Mouse (Mus musculus): Measurements from ENCODE around the gene Asb4. TPM values are rescaled to one million over a fixed set of nuclear protein-coding genes. Genes with fewer than 3 reads are reported as not detected.
A peak's percentile ranks its signal among the peaks of the same experiment; 100 is the strongest.

Asb4 gene
- polyA plus RNA-seq, 1 experiment from 2014 or later = 4.5 TPM

DNA sequence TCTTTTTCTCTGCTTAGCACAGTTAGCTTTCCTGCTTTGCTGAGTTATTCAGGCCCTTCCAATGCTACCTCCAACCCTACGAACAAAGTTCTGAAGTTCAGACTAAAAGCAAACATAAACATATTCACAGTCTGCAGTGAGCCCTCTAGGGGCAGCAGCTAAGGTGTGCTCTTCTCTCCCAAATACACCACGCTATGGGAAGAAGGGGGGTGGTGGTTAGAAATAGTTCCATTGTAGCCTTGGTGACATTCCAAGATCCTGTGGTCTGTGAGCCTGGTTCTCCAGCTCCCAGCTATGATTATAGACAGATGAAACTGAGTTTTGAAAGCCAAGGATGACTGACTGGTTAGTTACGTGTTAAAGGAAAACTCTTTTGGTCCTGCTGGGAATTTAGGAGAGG, 13.6 kb downstream of the Asb4 start:
- 0 out of 2 replicates have a peak overlapping the region, but pooled peaks have one; percentile 26 for H3K27ac ChIP-seq (replicated peaks)
- H3K4me3 ChIP-seq (replicated peaks) = no peak overlapping the region
- H3K36me3 ChIP-seq (replicated peaks) = no peaks in the 10 kb centered on the region
- ATAC-seq (ENCODE audit: insufficient read depth) = peak; percentile 55; the same call in 1 of the 2 replicates
- no peaks in the 10 kb centered on the region; the same call in 1 of the 2 replicates for H3K27me3 ChIP-seq
- H3K4me2 ChIP-seq = no peak overlapping the region
- peaks cover 13% of the 10 kb centered on the region; the same call in 1 of the 2 replicates for H3K4me1 ChIP-seq (replicated peaks)
- WGBS (ENCODE audit: insufficient replicate concordance) = 45% methylated on average over 3 of the region's 3 CpGs
- H3K9ac ChIP-seq = no peak overlapping the region
- H3K9me3 ChIP-seq (replicated peaks) = no peaks in the 10 kb centered on the region

DNA sequence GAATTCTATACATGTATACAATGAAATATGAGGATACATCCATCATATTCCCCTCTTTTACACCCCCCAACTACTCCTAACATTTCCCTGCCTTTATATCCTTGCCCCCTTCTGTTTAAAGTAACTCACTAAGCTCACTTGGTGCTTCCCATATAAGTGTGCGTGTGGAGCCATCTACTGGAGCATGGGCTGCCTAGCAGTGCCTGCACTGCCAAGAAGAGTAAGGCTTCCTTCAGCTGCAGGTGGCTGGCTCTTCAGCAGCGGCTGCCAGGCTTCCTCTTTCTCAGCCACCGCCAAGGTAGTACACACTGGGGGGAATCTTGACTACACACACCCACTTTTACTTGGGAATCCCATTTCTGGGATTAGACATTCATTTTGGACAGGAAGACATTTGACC, 18.2 kb downstream of the Asb4 start:
- H3K4me2 ChIP-seq = no peak overlapping the region
- WGBS (ENCODE audit: insufficient replicate concordance) = 0% methylated on average over 3 of the region's 3 CpGs
- 0 out of 2 replicates have a peak, but pooled peaks cover 6% of the 10 kb centered on the region for H3K4me1 ChIP-seq (replicated peaks)
- 0 out of 2 replicates have a peak, but pooled peaks cover 2% of the 10 kb centered on the region for H3K27me3 ChIP-seq
- no peaks in the 10 kb centered on the region for H3K36me3 ChIP-seq (replicated peaks)
- H3K27ac ChIP-seq (replicated peaks) = no peak overlapping the region
- no peak for ATAC-seq (ENCODE audit: insufficient read depth)
- H3K9me3 ChIP-seq (replicated peaks) = no peaks in the 10 kb centered on the region
- H3K4me3 ChIP-seq (replicated peaks) = no peak overlapping the region
- no peak overlapping the region for H3K9ac ChIP-seq

DNA sequence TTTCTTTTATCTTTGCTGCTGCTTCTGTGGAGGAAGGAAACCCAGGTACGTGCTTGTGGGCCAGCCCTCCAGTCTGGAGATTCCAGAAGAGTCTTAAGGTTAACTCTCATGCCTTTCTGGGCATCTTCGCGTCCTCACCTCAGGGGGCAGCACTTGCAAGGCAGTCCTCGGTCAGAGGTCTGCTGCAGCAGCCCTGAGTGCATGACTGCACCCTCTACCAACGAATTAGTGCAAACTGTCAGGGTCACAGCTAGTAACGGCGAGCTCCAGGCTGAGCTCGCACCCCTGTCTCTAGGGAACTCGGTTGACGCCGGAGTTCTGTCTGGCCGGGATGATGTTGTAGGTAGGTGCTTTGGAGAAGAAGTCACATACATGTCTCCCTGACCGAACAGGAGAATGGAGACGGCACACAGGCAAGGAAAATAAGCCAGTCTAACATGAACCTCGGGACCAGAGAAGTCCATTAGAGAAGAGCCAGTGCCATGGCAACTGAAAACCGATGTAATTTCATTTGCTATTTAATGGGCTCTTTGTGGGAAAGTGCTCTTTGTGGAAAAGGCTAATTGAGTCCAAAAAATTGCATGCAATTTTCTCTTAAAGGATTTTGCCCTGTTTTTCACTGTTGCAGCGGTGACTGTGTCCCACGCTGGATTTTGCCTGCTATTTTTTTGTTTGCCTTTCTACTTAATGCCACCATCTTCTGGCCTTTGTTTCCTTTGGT, 20.1 kb downstream of the Asb4 start:
- no peak for ATAC-seq (ENCODE audit: insufficient read depth)
- Histone ChIP-seq H3K9ac (no peak overlapping the region), H3K9me3 (replicated peaks) (no peaks in the 10 kb centered on the region), H3K36me3 (replicated peaks) (no peaks in the 10 kb centered on the region), H3K27me3 (0 out of 2 replicates have a peak, but pooled peaks cover 2% of the 10 kb centered on the region), H3K4me3 (replicated peaks) (no peak overlapping the region), H3K4me2 (no peak overlapping the region), H3K4me1 (replicated peaks) (no peaks in the 10 kb centered on the region), H3K27ac (replicated peaks) (no peak overlapping the region)
- WGBS (ENCODE audit: insufficient replicate concordance) = 34% methylated on average over 18 of the region's 18 CpGs

DNA sequence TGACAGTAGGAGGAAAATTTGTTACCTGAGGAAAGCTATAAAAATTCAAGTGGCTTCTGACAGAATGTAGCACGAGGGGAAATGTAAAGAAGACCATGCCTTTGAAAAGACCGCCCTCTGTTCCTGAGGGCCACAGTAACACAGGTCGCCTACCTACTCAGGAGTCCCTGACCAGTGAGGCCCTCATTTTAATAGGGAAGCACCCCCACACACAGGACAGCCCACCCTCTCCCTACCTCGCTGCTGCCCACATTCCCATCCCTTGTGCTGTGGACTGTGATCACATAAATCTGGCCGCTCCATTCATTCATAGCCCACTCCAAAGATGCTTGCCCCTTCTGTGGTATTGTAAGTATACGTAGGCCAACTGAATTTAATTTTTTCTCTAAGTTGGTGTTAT, 20.8 kb downstream of the Asb4 start:
- no peaks in the 10 kb centered on the region for H3K36me3 ChIP-seq (replicated peaks)
- no peak overlapping the region for H3K27ac ChIP-seq (replicated peaks)
- H3K4me1 ChIP-seq (replicated peaks) = no peaks in the 10 kb centered on the region
- WGBS (ENCODE audit: insufficient replicate concordance) = 56% methylated on average over 6 of the region's 6 CpGs
- no peak overlapping the region for H3K4me3 ChIP-seq (replicated peaks)
- H3K9ac ChIP-seq = no peak overlapping the region
- H3K27me3 ChIP-seq = 0 out of 2 replicates have a peak, but pooled peaks cover 2% of the 10 kb centered on the region
- no peak for ATAC-seq (ENCODE audit: insufficient read depth)
- no peaks in the 10 kb centered on the region for H3K9me3 ChIP-seq (replicated peaks)
- H3K4me2 ChIP-seq = no peak overlapping the region

DNA sequence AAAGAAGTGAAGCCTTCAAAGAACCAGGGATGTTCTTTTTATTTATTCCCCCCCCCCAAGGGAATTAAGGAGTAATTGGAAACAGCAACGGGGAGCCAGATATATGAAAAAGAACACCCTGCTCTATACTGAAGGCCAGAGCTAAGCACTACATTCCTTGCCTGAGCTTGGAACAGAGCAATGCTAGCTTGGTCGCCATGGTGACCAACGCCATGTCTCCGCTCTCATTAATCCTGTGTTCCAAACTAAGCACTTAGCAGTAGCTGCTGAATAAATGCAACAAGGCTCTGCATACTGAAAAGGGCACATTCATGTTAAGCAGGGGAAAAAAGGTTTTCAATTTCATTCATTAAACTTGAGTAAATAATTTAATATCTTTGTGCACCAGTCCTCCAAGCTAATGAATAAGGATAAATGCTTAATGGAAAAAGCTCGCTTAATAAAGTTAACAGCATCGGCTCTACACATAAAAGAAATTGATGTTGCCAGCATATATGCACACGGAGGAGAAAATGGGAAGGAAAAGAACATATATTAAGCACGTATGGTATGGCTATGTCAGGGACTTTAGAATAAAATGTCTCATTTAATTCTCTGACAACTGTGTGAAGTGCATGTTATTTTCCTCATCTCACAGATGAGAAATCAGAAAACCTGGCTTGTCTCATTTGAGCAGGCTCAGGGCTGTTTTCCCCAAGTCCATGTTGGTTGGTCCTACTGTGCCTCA, 25.4 kb downstream of the Asb4 start:
- Histone ChIP-seq H3K27ac (replicated peaks) (no peak overlapping the region), H3K36me3 (replicated peaks) (no peaks in the 10 kb centered on the region), H3K27me3 (no peaks in the 10 kb centered on the region), H3K4me3 (replicated peaks) (no peak overlapping the region), H3K4me1 (replicated peaks) (no peaks in the 10 kb centered on the region), H3K9ac (no peak overlapping the region), H3K9me3 (replicated peaks) (no peaks in the 10 kb centered on the region), H3K4me2 (no peak overlapping the region)
- no peak for ATAC-seq (ENCODE audit: insufficient read depth)
- WGBS (ENCODE audit: insufficient replicate concordance) = 53% methylated on average over 8 of the region's 8 CpGs

DNA sequence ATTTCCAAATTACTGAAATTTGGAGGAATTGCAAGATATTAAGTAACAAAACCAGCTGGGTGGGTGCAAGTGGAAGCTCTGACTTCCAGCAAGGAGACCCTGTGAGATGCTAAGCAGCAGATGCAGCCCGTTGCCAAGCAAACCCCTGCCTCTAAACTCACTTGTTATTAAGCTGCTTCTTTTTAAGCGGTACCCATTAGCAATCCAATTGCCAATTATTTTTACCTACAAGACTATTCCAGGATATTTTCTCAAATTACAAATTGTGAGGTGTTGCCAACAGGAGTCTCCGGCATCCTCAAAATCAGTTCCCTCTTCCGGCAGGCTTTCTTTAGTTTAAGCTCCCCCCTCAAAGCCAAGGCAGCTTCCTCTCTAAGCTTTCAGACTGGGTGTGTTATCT, 26.5 kb downstream of the Asb4 start:
- no peak for ATAC-seq (ENCODE audit: insufficient read depth)
- Histone ChIP-seq H3K27me3 (no peaks in the 10 kb centered on the region), H3K36me3 (replicated peaks) (no peaks in the 10 kb centered on the region), H3K4me1 (replicated peaks) (no peaks in the 10 kb centered on the region), H3K4me3 (replicated peaks) (no peak overlapping the region), H3K9me3 (replicated peaks) (no peaks in the 10 kb centered on the region), H3K27ac (replicated peaks) (no peak overlapping the region), H3K4me2 (no peak overlapping the region), H3K9ac (no peak overlapping the region)
- 70% methylated on average over 4 of the region's 4 CpGs for WGBS (ENCODE audit: insufficient replicate concordance)

DNA sequence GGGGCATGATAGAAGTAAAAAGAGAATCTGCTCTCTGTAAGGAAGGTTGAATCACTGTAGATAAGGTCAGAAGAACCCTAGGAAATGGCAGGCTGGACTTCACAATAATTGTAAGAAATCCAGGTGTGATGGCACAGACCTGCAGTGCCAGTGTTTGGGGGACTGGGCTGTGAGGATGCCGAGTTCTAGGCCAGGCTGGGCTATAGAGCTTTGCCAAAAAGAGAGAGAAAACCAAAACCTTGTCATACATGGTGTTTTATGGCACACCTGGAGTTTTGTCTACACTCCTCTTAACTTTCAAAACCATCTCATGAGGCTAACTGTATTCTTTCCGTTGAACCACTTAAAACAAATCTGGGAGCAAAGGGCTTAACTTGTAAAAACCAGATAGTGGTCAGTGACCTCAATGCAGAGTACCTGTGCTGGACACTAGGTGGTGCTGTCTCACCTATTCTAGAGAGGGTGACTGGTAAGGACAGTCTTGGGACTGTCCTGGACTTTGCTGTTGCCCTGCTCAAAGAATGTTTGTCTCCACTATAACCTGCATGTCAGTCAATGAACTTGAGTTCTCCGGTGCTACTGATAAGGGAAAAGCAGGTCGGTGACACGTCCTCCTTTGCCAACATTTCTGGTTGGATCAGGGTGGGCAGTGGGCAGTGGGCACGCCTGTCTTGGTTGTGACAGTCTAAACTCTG, 27.7 kb downstream of the Asb4 start:
- WGBS (ENCODE audit: insufficient replicate concordance) = 39% methylated on average over 6 of the region's 6 CpGs
- H3K4me3 ChIP-seq (replicated peaks) = no peak overlapping the region

DNA sequence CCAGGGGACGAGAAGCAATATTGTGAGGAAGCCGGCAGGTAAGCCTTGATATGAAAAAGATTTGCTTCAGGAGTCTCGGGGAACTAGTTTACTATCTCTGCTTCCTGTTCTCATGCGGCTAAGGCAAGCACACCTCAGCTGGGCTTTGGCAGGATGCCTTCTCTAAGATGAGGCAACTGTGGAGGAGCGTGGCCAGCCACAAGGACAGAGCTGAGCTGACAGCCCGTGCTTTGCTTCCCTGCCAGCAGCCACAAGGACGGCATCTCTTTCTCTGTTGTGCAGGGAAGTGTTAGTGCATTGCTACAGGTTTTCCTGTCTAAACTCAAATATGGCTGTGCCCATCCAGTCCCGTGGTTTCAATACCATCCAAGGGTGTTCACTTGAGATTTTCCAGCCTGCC, 30.1 kb downstream of the Asb4 start:
- ATAC-seq (ENCODE audit: insufficient read depth) = no peak
- WGBS (ENCODE audit: insufficient replicate concordance) = 27% methylated on average over 8 of the region's 8 CpGs

More for the DNA sequence above, 27.7 kb downstream of the Asb4 start:
- no peak overlapping the region for H3K4me2 ChIP-seq
- ATAC-seq (ENCODE audit: insufficient read depth) = peak; percentile 56
- no peaks in the 10 kb centered on the region for H3K27me3 ChIP-seq
- H3K36me3 ChIP-seq (replicated peaks) = no peaks in the 10 kb centered on the region
- no peaks in the 10 kb centered on the region for H3K4me1 ChIP-seq (replicated peaks)
- no peak overlapping the region for H3K9ac ChIP-seq
- H3K9me3 ChIP-seq (replicated peaks) = no peaks in the 10 kb centered on the region
- no peak overlapping the region for H3K27ac ChIP-seq (replicated peaks)

DNA sequence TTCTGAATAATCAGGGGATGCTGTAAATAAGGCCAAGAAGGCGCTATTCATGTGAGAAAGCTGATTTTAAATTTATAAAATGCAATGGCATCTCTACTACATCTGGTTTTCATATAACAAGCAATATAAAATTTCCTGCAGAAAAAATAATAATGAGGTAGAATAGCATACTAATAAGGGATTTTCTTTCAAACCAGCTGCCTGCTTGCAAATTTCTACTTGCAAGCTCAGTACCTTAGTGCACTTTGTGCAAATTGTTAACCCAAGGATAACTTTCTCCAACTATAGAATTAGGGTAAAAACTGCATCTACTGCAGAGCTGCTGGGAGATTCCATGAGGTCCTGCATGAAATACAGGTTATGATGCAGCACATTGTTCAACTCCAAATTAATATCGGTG, 38.3 kb downstream of the Asb4 start:
- no peaks in the 10 kb centered on the region for H3K4me1 ChIP-seq (replicated peaks)
- H3K4me3 ChIP-seq (replicated peaks) = no peak overlapping the region
- no peak overlapping the region for H3K27ac ChIP-seq (replicated peaks)
- H3K9me3 ChIP-seq (replicated peaks) = no peaks in the 10 kb centered on the region
- 69% methylated on average over 2 of the region's 2 CpGs for WGBS (ENCODE audit: insufficient replicate concordance)
- no peak for ATAC-seq (ENCODE audit: insufficient read depth)
- H3K36me3 ChIP-seq (replicated peaks) = no peaks in the 10 kb centered on the region
- H3K4me2 ChIP-seq = no peak overlapping the region
- H3K27me3 ChIP-seq = no peaks in the 10 kb centered on the region
- H3K9ac ChIP-seq = no peak overlapping the region

More for the DNA sequence above, 30.1 kb downstream of the Asb4 start:
- H3K27me3 ChIP-seq = no peaks in the 10 kb centered on the region
- no peak overlapping the region for H3K27ac ChIP-seq (replicated peaks)
- H3K36me3 ChIP-seq (replicated peaks) = no peaks in the 10 kb centered on the region
- no peaks in the 10 kb centered on the region for H3K4me1 ChIP-seq (replicated peaks)
- H3K9ac ChIP-seq = no peak overlapping the region
- H3K9me3 ChIP-seq (replicated peaks) = no peaks in the 10 kb centered on the region
- no peak overlapping the region for H3K4me2 ChIP-seq
- no peak overlapping the region for H3K4me3 ChIP-seq (replicated peaks)

DNA sequence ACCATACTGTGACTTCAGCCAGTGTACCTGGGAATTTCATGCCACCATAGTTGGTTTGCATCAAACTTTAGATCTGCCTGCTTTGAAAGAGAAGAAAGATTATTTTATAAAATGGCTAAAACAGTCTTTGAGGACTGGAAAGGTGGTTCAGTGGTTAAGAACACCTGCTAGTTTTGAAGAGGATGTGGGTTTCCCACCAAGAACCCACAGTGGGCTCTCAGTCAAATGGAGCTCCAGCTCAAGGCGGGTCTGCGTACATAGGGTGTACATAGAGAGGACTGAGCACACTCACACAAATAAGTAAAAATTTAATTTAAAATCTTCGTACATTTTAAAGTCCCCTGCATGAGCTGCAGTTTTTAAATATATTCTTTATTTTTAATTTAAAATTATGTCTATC, 39.2 kb downstream of the Asb4 start:
- Histone ChIP-seq H3K4me1 (replicated peaks) (no peaks in the 10 kb centered on the region), H3K27me3 (no peaks in the 10 kb centered on the region), H3K4me3 (replicated peaks) (no peak overlapping the region), H3K27ac (replicated peaks) (no peak overlapping the region), H3K4me2 (no peak overlapping the region), H3K9me3 (replicated peaks) (no peaks in the 10 kb centered on the region), H3K36me3 (replicated peaks) (no peaks in the 10 kb centered on the region), H3K9ac (no peak overlapping the region)
- ATAC-seq (ENCODE audit: insufficient read depth) = no peak
- 65% methylated on average over 3 of the region's 3 CpGs for WGBS (ENCODE audit: insufficient replicate concordance)

DNA sequence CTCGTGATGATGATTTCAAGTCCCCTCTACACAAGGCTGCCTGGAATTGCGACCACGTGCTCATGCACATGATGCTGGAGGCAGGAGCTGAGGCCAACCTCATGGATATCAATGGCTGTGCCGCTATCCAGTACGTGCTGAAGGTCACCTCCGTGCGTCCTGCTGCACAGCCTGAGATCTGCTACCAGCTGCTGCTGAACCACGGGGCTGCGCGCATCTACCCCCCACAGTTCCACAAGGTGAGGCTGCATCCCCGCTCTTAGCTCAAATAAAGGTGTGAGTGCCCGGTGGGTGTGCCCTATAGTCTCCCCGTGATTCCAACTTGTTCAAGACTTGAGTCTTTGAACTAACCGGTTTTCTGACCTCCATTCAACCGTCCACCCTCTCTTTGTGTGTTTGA, 40.4 kb downstream of the Asb4 start:
- H3K9me3 ChIP-seq (replicated peaks) = no peaks in the 10 kb centered on the region
- WGBS (ENCODE audit: insufficient replicate concordance) = 80% methylated on average over 15 of the region's 15 CpGs
- no peak overlapping the region for H3K4me3 ChIP-seq (replicated peaks)
- no peak overlapping the region for H3K9ac ChIP-seq
- H3K27ac ChIP-seq (replicated peaks) = no peak overlapping the region
- no peaks in the 10 kb centered on the region for H3K4me1 ChIP-seq (replicated peaks)
- H3K36me3 ChIP-seq (replicated peaks) = no peaks in the 10 kb centered on the region
- ATAC-seq (ENCODE audit: insufficient read depth) = no peak
- H3K4me2 ChIP-seq = no peak overlapping the region
- no peaks in the 10 kb centered on the region for H3K27me3 ChIP-seq
